Mouse (Mus musculus) liver, embryonic 15.5 days (tissue): ENCODE measurements around the gene Galnt2. TPM values are rescaled to one million over a fixed set of nuclear protein-coding genes. Genes with fewer than 3 reads are reported as not detected.
A peak's percentile ranks its signal among the peaks of the same experiment; 100 is the strongest.

Source experiments
- ATAC-seq: fragments of 200-750 bp; cut with Nextera tagmentation; 2 replicates; pipeline ENCODE4 v1.8.0; 2017; ENCODE audit warnings: moderate number of reproducible peaks, mild to moderate bottlenecking, moderate library complexity; ENCODE audit not compliant: insufficient read depth
- H3K27ac ChIP-seq: fragments of 300-500 bp; sonication (generic); replicated peaks from 2 replicates; pipeline ENCODE4 v1.5.1; 2015; ENCODE audit warnings: mild to moderate bottlenecking, inconsistent platforms
- H3K27me3 ChIP-seq: fragments of 300-500 bp; sonication (generic); 2 replicates; pipeline ENCODE4 v1.6.1; 2015; ENCODE audit warnings: mild to moderate bottlenecking, inconsistent platforms
- H3K36me3 ChIP-seq: fragments of 300-500 bp; sonication (generic); replicated peaks from 2 replicates; pipeline ENCODE4 v1.6.1; 2015; ENCODE audit warnings: moderate library complexity, mild to moderate bottlenecking, inconsistent platforms
- H3K4me1 ChIP-seq: fragments of 300-500 bp; sonication (generic); replicated peaks from 2 replicates; pipeline ENCODE4 v1.6.1; 2015; ENCODE audit warnings: inconsistent platforms
- H3K4me2 ChIP-seq: fragments of 300-500 bp; sonication (generic); 2 replicates; pipeline ENCODE4 v1.6.1; 2015; ENCODE audit warnings: moderate library complexity, mild to moderate bottlenecking, inconsistent platforms
- H3K4me3 ChIP-seq: fragments of 300-500 bp; sonication (generic); replicated peaks from 2 replicates; pipeline ENCODE4 v1.5.1; 2015; ENCODE audit warnings: mild to moderate bottlenecking, inconsistent platforms
- H3K9ac ChIP-seq: fragments of 300-500 bp; sonication (generic); 2 replicates; pipeline ENCODE4 v1.6.1; 2015; ENCODE audit warnings: moderate library complexity, mild to moderate bottlenecking, inconsistent platforms
- H3K9me3 ChIP-seq: fragments of 300-500 bp; sonication (generic); replicated peaks from 2 replicates; pipeline ENCODE4 v1.6.1; 2016; ENCODE audit warnings: inconsistent platforms
- WGBS: fragments of 180-500 bp; shearing (Covaris S2); methylation state at CpG from one replicate; pipeline ENCODE4 v1.1.7; 2015; ENCODE audit warnings: mixed read lengths; ENCODE audit not compliant: insufficient replicate concordance; 5-methylcytosine and 5-hydroxymethylcytosine counted together
- polyA plus RNA-seq: library from polyadenylated mRNA; unstranded; fragments of >200 nt; fragmentation: Nextera tagmentation; extraction: Ambion mirVana; gene quantifications from 2 replicates; pipeline ENCODE4 v1.2.1, GENCODE M21; 2015

The Galnt2 gene
- polyA plus RNA-seq, 1 experiment from 2014 or later, result 17.0 TPM

- Histone ChIP-seq H3K4me3 (no peak overlapping the region), H3K4me1 (peaks cover 9% of the 10 kb centered on the region; the same call in 1 of the 2 replicates), H3K27me3 (no peaks in the 10 kb centered on the region), H3K36me3 (no peaks in the 10 kb centered on the region), H3K4me2 (no peak overlapping the region), H3K27ac (peak overlapping the region; percentile 41; the same call in 1 of the 2 replicates), H3K9ac (no peak overlapping the region), H3K9me3 (no peaks in the 10 kb centered on the region)
- peak; percentile 28; the same call in 1 of the 2 replicates for ATAC-seq
- WGBS, result 72% methylated on average over 13 of the region's 13 CpGs
Observed at GRCm38 (mm10) chr8:124310509-124310908, 79.3 kb downstream of the Galnt2 start.

GRCm38 (mm10) chr8:124311111-124311510 is 79.9 kb downstream of the Galnt2 start:
- H3K4me2 ChIP-seq, result no peak overlapping the region
- peaks cover 9% of the 10 kb centered on the region for H3K4me1 ChIP-seq
- no peaks in the 10 kb centered on the region for H3K9me3 ChIP-seq
- H3K27ac ChIP-seq, result no peak overlapping the region
- H3K36me3 ChIP-seq, result no peaks in the 10 kb centered on the region
- H3K9ac ChIP-seq, result no peak overlapping the region
- no peaks in the 10 kb centered on the region for H3K27me3 ChIP-seq
- WGBS, result 81% methylated on average over 6 of the region's 6 CpGs
- ATAC-seq, result no peak
- H3K4me3 ChIP-seq, result no peak overlapping the region

- no peaks in the 10 kb centered on the region for H3K36me3 ChIP-seq
- H3K27me3 ChIP-seq, result no peaks in the 10 kb centered on the region
- H3K4me1 ChIP-seq, result peaks cover 13% of the 10 kb centered on the region
- 78% methylated on average over 17 of the region's 17 CpGs for WGBS
- no peaks in the 10 kb centered on the region for H3K9me3 ChIP-seq
- H3K9ac ChIP-seq, result no peak overlapping the region
- no peak overlapping the region for H3K4me2 ChIP-seq
- no peak overlapping the region for H3K4me3 ChIP-seq
- no peak overlapping the region for H3K27ac ChIP-seq
- ATAC-seq, result no peak
Observed at GRCm38 (mm10) chr8:124311723-124312122, 80.5 kb downstream of the Galnt2 start.

- H3K36me3 ChIP-seq, result no peaks in the 10 kb centered on the region
- 76% methylated on average over 10 of the region's 10 CpGs for WGBS
- no peaks in the 10 kb centered on the region for H3K27me3 ChIP-seq
- no peaks in the 10 kb centered on the region for H3K9me3 ChIP-seq
- no peak for ATAC-seq
- H3K4me2 ChIP-seq, result no peak overlapping the region
- H3K27ac ChIP-seq, result no peak overlapping the region
- no peak overlapping the region for H3K9ac ChIP-seq
- no peak overlapping the region for H3K4me3 ChIP-seq
- peaks cover 18% of the 10 kb centered on the region for H3K4me1 ChIP-seq
Observed at GRCm38 (mm10) chr8:124312228-124312627, 81.0 kb downstream of the Galnt2 start.

GRCm38 (mm10) chr8:124314803-124315202 is 83.6 kb downstream of the Galnt2 start:
- H3K27me3 ChIP-seq, result no peaks in the 10 kb centered on the region
- no peak overlapping the region for H3K4me2 ChIP-seq
- no peak overlapping the region for H3K4me3 ChIP-seq
- 66% methylated on average over 10 of the region's 10 CpGs for WGBS
- H3K36me3 ChIP-seq, result no peaks in the 10 kb centered on the region
- no peak for ATAC-seq
- H3K27ac ChIP-seq, result no peak overlapping the region
- H3K9ac ChIP-seq, result no peak overlapping the region
- no peaks in the 10 kb centered on the region for H3K9me3 ChIP-seq
- H3K4me1 ChIP-seq, result peaks cover 42% of the 10 kb centered on the region

- Histone ChIP-seq H3K4me3 (no peak overlapping the region), H3K27me3 (no peaks in the 10 kb centered on the region), H3K9ac (no peak overlapping the region), H3K9me3 (no peaks in the 10 kb centered on the region), H3K27ac (no peak overlapping the region), H3K4me2 (no peak overlapping the region), H3K4me1 (peaks cover 46% of the 10 kb centered on the region), H3K36me3 (no peaks in the 10 kb centered on the region)
- no peak for ATAC-seq
- 47% methylated on average over 12 of the region's 12 CpGs for WGBS
Observed at GRCm38 (mm10) chr8:124316466-124317136, 85.4 kb downstream of the Galnt2 start.

GRCm38 (mm10) chr8:124317191-124317682 is 86.0 kb downstream of the Galnt2 start:
- no peak overlapping the region for H3K27ac ChIP-seq
- H3K36me3 ChIP-seq, result no peaks in the 10 kb centered on the region
- no peaks in the 10 kb centered on the region for H3K27me3 ChIP-seq
- H3K9ac ChIP-seq, result no peak overlapping the region
- peaks cover 47% of the 10 kb centered on the region for H3K4me1 ChIP-seq
- WGBS, result 13% methylated on average over 8 of the region's 8 CpGs
- ATAC-seq, result no peak
- H3K9me3 ChIP-seq, result no peaks in the 10 kb centered on the region
- no peak overlapping the region for H3K4me2 ChIP-seq
- H3K4me3 ChIP-seq, result no peak overlapping the region

- Histone ChIP-seq H3K4me2 (no peak overlapping the region), H3K27me3 (no peaks in the 10 kb centered on the region), H3K9me3 (no peaks in the 10 kb centered on the region), H3K27ac (no peak overlapping the region), H3K36me3 (no peaks in the 10 kb centered on the region), H3K9ac (no peak overlapping the region), H3K4me1 (peaks cover 47% of the 10 kb centered on the region), H3K4me3 (no peak overlapping the region)
- no peak for ATAC-seq
- WGBS, result 15% methylated on average over 6 of the region's 6 CpGs
Observed at GRCm38 (mm10) chr8:124317821-124318220, 86.6 kb downstream of the Galnt2 start.

GRCm38 (mm10) chr8:124318612-124319315 is 87.6 kb downstream of the Galnt2 start:
- Histone ChIP-seq H3K27ac (peak overlapping the region; percentile 33; the same call in 1 of the 2 replicates), H3K4me3 (no peak overlapping the region), H3K27me3 (no peaks in the 10 kb centered on the region), H3K9ac (no peak overlapping the region), H3K4me2 (no peak overlapping the region), H3K36me3 (0 out of 2 replicates have a peak, but pooled peaks cover 4% of the 10 kb centered on the region), H3K9me3 (no peaks in the 10 kb centered on the region), H3K4me1 (peaks cover 47% of the 10 kb centered on the region)
- WGBS, result 28% methylated on average over 11 of the region's 11 CpGs
- ATAC-seq, result peak; percentile 63

- ATAC-seq, result 0 out of 2 replicates have a peak, but pooled peaks have one; percentile 29
Observed at GRCm38 (mm10) chr8:124319316-124319652, 88.1 kb downstream of the Galnt2 start.

GRCm38 (mm10) chr8:124321227-124321840 is 90.1 kb downstream of the Galnt2 start:
- peaks cover 43% of the 10 kb centered on the region for H3K4me1 ChIP-seq
- H3K4me2 ChIP-seq, result no peak overlapping the region
- ATAC-seq, result no peak
- H3K27me3 ChIP-seq, result no peaks in the 10 kb centered on the region
- no peak overlapping the region for H3K27ac ChIP-seq
- no peaks in the 10 kb centered on the region for H3K9me3 ChIP-seq
- 30% methylated on average over 12 of the region's 12 CpGs for WGBS
- H3K9ac ChIP-seq, result no peak overlapping the region
- peaks cover 19% of the 10 kb centered on the region for H3K36me3 ChIP-seq
- no peak overlapping the region for H3K4me3 ChIP-seq

More at GRCm38 (mm10) chr8:124319316-124319652, 88.1 kb downstream of the Galnt2 start:
- Histone ChIP-seq H3K4me1 (peaks cover 47% of the 10 kb centered on the region), H3K4me3 (no peak overlapping the region), H3K9me3 (no peaks in the 10 kb centered on the region), H3K4me2 (no peak overlapping the region), H3K27me3 (no peaks in the 10 kb centered on the region), H3K36me3 (peaks cover 7% of the 10 kb centered on the region), H3K27ac (no peak overlapping the region), H3K9ac (no peak overlapping the region)
- WGBS, result 21% methylated on average over 4 of the region's 4 CpGs
